Mouse (Mus musculus) left cerebral cortex, adult 2 months (tissue): ENCODE measurements around the gene Usp12. TPM values are rescaled to one million over a fixed set of nuclear protein-coding genes. Genes with fewer than 3 reads are reported as not detected.

Experiments used
- DNase-seq, 2 experiments: peaks; one replicate each; pipeline ENCODE4 v3.0.0; 2021 to 2022; ENCODE audit warnings: low spot score in 2 of 2, mixed read lengths in 1 of 2; ENCODE audit errors: extremely low spot score in 1 of 2
- H3K27ac ChIP-seq: fragments of 200-600 bp; 2 replicates; pipeline ENCODE4 v1.8.1; 2022
- H3K4me3 ChIP-seq: fragments of 200-600 bp; 2 replicates; pipeline ENCODE4 v1.8.1; 2022
- CTCF ChIP-seq: fragments of 200-600 bp; IDR thresholded peaks from 2 replicates; pipeline ENCODE4 v1.8.1; 2022; ENCODE audit warnings: antibody characterized with exemption, mild to moderate bottlenecking, moderate library complexity
- intact Hi-C: fragments of 180-260 bp; cut with DNase I; formaldehyde crosslinking; loops from one replicate; pipeline ENCODE4 v1.15.1; 2025
- total RNA-seq, 2 experiments: library from RNA; stranded (reverse); gene quantifications; 2 replicates each; pipeline ENCODE4 v1.2.3; 2021

Usp12 gene
- total RNA-seq, 2 experiments from 2014 or later = 56.0 to 56.7 TPM

- DNase-seq = peak in 1 of 2 experiments; percentile 46
- H3K27ac ChIP-seq = peak overlapping the region; percentile 67
- intact Hi-C loops = loop anchor here (1.0 to 5.0 kb wide), 2 partner anchors 39 to 62 kb away; no protein-coding TSS in a partner anchor
- no peak for TF ChIP-seq CTCF
- H3K4me3 ChIP-seq = peak overlapping the region; percentile 66
These were observed 538 bp downstream of the Usp12 start for GRCm38 (mm10) chr5:146794084-146794852.

DNA sequence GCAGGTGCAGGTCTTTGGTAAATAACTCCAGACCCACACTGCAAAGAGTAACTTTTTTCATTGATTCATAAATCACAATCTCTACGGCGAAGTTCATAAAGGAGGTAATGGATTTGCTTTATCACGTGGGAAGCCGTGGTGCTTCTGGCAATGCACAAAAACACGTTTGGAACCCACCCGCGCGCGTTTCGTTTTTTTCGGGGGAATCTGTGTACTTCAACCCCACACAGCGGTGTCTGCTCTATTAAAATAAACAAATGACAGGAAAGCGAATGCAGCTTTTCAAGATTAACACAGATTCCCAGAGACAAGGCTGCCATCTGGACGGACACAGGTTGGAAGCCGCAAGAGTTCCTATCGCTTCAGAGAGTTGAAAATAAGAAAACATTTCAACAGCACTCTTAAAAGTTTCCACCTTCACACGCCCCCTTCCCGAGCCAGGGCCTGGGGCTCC lies 1.1 kb downstream of the Usp12 start:
- peak overlapping the region; percentile 67; the same call in 1 of the 2 replicates for H3K27ac ChIP-seq

DNA sequence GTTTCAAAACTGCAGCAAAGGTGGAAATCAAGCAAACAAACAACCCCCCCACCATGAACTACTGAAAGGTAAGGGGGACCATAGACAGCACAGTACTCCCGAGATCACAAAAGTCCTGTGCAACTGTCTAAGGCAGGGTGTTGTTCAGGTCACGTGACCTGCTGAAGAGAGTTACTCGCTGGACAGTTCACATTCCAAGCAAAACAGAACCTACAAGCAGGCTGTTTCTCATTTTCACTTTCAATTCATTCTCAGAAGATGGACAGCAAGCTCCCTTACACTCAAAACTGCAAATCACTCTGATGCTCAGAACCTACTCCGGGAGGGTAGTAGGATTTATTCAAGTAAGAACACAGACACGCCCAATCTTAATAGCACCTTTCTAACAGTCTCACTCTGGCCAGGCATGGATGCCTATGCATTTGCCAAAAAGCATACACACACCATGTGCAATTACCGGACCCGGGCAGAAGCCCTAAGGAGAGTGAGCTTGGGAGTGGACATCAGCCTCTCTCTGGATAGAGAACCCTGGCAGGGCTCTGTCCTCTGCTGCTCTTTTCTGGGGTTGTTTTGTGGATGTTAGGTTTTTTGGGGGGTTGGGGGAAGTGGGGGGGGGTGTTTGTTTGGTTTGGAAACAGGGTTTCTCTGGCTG lies 2.5 kb downstream of the Usp12 start:
- no peak overlapping the region for H3K27ac ChIP-seq
- H3K4me3 ChIP-seq = no peak overlapping the region
- no peak for TF ChIP-seq CTCF
- intact Hi-C loops = loop anchor here (5.0 kb wide), 1 partner anchor 60 kb away; no protein-coding TSS in a partner anchor
- no peak for DNase-seq

More for the DNA sequence above, 1.1 kb downstream of the Usp12 start:
- no peak for TF ChIP-seq CTCF
- no peak for DNase-seq
- intact Hi-C loops = loop anchor here (1.0 to 5.0 kb wide), 2 partner anchors 40 to 61 kb away; no protein-coding TSS in a partner anchor
- peak overlapping the region; percentile 66 for H3K4me3 ChIP-seq

- intact Hi-C loops = loop anchor here (5.0 kb wide), 1 partner anchor 59 kb away; no protein-coding TSS in a partner anchor
- DNase-seq = peak; percentile 36 to 43
- H3K4me3 ChIP-seq = peak overlapping the region; percentile 18; the same call in 1 of the 2 replicates
- no peak for TF ChIP-seq CTCF
- peak overlapping the region; percentile 12; the same call in 1 of the 2 replicates for H3K27ac ChIP-seq
These were observed 3.9 kb downstream of the Usp12 start for GRCm38 (mm10) chr5:146790944-146791343.

- Histone ChIP-seq H3K27ac (no peak overlapping the region), H3K4me3 (no peak overlapping the region)
- DNase-seq = no peak
- TF ChIP-seq CTCF = no peak
- intact Hi-C loops = no loop called here
These were observed 5.4 kb downstream of the Usp12 start for GRCm38 (mm10) chr5:146789413-146789812.

DNA sequence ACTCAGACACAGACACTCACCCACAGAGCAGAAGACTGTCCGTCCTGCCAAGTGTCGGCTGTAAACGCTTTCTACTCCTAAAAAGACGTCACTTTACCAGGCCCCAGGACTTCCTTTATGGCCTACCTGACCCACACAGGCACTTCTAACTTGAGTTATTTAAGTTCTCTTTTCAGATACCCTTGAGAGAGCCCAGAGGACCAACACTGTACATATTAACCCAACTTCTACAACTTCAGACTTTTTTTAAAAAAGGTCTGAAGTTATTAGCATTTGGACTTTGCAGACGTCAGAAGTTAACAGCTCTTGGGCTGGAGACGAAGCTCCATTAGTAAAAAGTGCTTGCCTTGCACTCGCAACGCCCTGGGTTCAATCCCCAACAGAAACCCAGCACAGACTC lies 8.7 kb downstream of the Usp12 start:
- DNase-seq = no peak
- intact Hi-C loops = no loop called here
- Histone ChIP-seq H3K27ac (no peak overlapping the region), H3K4me3 (no peak overlapping the region)
- TF ChIP-seq CTCF = no peak

DNA sequence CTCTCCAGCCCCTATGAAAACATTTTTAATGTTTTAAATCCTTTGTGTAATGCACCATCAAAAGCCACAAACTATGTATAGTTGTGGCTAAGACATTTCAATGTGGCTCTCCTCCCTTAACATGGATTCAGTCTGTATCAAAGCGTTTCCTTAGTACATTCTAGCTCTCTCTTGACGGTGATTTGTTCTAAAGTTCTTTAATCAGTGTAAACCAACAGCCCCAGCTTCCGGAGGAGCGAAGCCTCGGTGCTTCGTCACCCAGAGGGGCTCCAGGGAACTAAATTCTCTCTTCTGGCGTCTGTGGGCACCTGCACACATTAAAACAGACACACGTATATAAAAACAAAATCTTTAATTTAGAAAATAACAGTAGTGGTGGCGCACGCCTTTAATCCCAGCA lies 10.9 kb downstream of the Usp12 start:
- no peak for DNase-seq
- intact Hi-C loops = no loop called here
- no peak overlapping the region for H3K4me3 ChIP-seq
- no peak for TF ChIP-seq CTCF
- H3K27ac ChIP-seq = no peak overlapping the region

GRCm38 (mm10) chr5:146783300-146783699 lies 11.5 kb downstream of the Usp12 start:
- no peak for TF ChIP-seq CTCF
- intact Hi-C loops = no loop called here

DNA sequence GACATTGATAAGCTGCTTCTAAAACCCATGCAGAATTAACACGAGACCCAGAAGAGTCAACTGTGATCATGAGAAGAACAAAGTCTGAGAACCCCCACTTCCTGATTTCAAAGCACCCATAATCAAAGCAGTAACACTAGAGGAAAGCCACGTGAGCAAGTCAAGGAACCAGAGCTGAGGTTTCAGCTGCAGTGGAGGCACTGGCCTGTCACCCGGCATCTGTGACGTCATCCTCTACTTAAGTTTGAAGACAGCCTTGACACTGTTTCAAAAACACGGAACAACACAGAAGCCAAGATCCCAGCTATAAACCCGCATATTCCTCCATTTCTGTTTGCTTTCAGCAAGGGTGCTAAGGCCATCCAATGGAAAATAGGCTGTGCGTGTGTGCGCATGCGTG lies 13.1 kb downstream of the Usp12 start:
- no peak for DNase-seq
- Histone ChIP-seq H3K4me3 (no peak overlapping the region), H3K27ac (no peak overlapping the region)
- intact Hi-C loops = no loop called here
- TF ChIP-seq CTCF = no peak

More at GRCm38 (mm10) chr5:146783300-146783699, 11.5 kb downstream of the Usp12 start:
- DNase-seq = no peak
- Histone ChIP-seq H3K27ac (no peak overlapping the region), H3K4me3 (no peak overlapping the region)

GRCm38 (mm10) chr5:146779931-146780330 lies 14.9 kb downstream of the Usp12 start:
- H3K4me3 ChIP-seq = no peak overlapping the region
- H3K27ac ChIP-seq = no peak overlapping the region
- intact Hi-C loops = no loop called here
- DNase-seq = no peak
- TF ChIP-seq CTCF = no peak

DNA sequence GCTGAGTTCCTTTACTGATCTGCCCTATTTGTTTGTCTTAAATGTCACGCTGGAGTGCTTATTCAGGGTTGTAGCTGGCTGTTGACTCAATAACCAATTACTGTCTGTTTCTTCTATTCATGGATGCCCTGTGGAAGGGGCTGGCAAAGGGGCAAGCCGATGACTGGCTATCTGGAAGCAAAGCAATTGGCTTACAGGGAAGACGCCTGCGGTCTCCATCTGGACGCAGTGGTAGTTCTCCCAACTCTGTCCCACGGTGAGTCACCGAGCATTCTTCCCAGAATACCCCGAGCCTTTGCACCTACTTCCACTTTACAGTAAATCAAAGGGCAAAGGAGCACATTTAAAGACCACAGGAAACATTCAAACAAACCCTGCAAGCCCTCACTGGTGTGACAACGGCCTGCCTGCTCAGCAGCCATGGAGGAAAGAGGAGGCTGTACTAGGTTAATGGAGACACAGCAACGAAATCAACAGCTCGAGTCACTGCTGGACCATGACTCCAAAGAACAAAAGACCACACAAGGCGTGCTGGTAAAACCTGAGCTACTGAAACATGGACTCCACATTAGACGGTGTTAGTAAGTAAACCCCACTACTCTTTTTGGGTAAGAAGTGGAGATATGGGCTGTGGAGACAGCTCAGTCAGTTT lies 17.7 kb downstream of the Usp12 start:
- DNase-seq = no peak
- intact Hi-C loops = no loop called here

GRCm38 (mm10) chr5:146771982-146772381 lies 22.8 kb downstream of the Usp12 start:
- no peak for DNase-seq
- Histone ChIP-seq H3K27ac (no peak overlapping the region), H3K4me3 (no peak overlapping the region)
- intact Hi-C loops = no loop called here
- no peak for TF ChIP-seq CTCF

More for the DNA sequence above, 17.7 kb downstream of the Usp12 start:
- TF ChIP-seq CTCF = no peak
- no peak overlapping the region; the same call in 1 of the 2 replicates for H3K27ac ChIP-seq
- H3K4me3 ChIP-seq = no peak overlapping the region
